21 mouse cellular contexts compared by ENCODE assay signal in the genomic region with DNA sequence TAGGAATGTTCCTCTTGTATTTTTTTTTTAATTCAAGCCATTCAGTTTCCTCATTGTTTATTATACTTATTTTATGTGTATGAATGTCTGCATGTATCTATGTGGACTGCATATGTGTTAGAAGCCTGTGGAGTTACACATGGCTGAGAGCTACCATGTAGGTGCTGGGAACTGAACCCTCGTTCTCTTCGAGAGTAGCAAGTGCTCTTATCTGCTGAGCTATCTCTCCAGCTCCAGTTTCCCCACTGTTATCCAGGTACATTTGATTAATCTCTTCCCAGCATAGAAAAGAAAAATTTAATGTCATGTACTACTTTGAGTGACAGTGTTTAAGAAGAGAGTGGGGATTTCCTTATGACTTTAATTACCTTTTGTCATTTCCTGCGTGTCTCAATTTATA. TPM values are rescaled to one million over a fixed set of nuclear protein-coding genes. Genes with fewer than 3 reads are reported as not detected.
DNase-seq lines count a peak whose midpoint lies in the region; ATAC-seq and TF ChIP-seq lines count a peak whose summit lies in the region.
"Had no signal": no experiment of that assay in that cellular context is flagged by ENCODE, and none has a peak within 500 bp of the region (broad histone marks: within the 10 kb centered on the region; RNA-seq: fewer than 3 reads in every experiment).

No protein-coding gene starts in this region.

- ATAC-seq in heart, postnatal 0 days (ENCODE audit: insufficient read depth, low read depth): no peak
- ATAC-seq in CD4-positive, CD25-positive, alpha-beta regulatory T cell, adult 4 months: peak; percentile 30
- ATAC-seq: forebrain, embryonic 13.5 days; forebrain, postnatal 0 days; intestine, postnatal 0 days had no signal

- H3K27me3 ChIP-seq in heart, postnatal 0 days (ENCODE audit: control insufficient read depth, insufficient read depth, low read length): no peaks in the 10 kb centered on the region
- H3K27me3 ChIP-seq: forebrain, embryonic 13.5 days had no signal

- no peak for TF ChIP-seq CTCF in heart, postnatal 0 days (IDR thresholded peaks at IDR 0.05; ENCODE audit: low read depth)

- H3K9me3 ChIP-seq in heart, postnatal 0 days (replicated peaks; ENCODE audit: control insufficient read depth, low read length): no peaks in the 10 kb centered on the region
- H3K9me3 ChIP-seq: embryonic facial prominence, embryonic 10.5 days; forebrain, embryonic 13.5 days; G1E; heart, embryonic 10.5 days; hindbrain, embryonic 10.5 days had no signal

- H3K4me2 ChIP-seq in heart, postnatal 0 days (ENCODE audit: low read depth, low read length): no peak overlapping the region
- H3K4me2 ChIP-seq: forebrain, embryonic 13.5 days; hindbrain, embryonic 14.5 days had no signal

- H3K4me3 ChIP-seq in heart, postnatal 0 days (ENCODE audit: low read depth, low read length): no peak overlapping the region
- H3K4me3 ChIP-seq: embryonic facial prominence, embryonic 10.5 days; forebrain, embryonic 13.5 days; hindbrain, embryonic 10.5 days had no signal

- H3K27ac ChIP-seq in heart, postnatal 0 days (ENCODE audit: low read depth): peak overlapping the region; percentile 87
- H3K27ac ChIP-seq: embryonic facial prominence, embryonic 10.5 days; forebrain, embryonic 13.5 days; hindbrain, embryonic 10.5 days; hindbrain, embryonic 14.5 days had no signal

- H3K9ac ChIP-seq in heart, postnatal 0 days (replicated peaks; ENCODE audit: low read depth, low read length): no peak overlapping the region
- H3K9ac ChIP-seq: forebrain, embryonic 13.5 days; forebrain, postnatal 0 days; hindbrain, embryonic 14.5 days had no signal

- peaks cover 25% of the 10 kb centered on the region for H3K36me3 ChIP-seq in heart, postnatal 0 days (replicated peaks; ENCODE audit: control insufficient read depth, insufficient read depth, low read length)

- DNase-seq in heart, postnatal 0 days (ENCODE audit: low spot score): no peak
- no peak for DNase-seq in heart, postnatal 4 days
- DNase-seq in induced T-regulatory cell, adult 2 months (ENCODE audit: low read depth): peak; percentile 43
- DNase-seq in retina, postnatal 1 day: no peak
- DNase-seq in adrenal gland, postnatal 10 days: no peak
- DNase-seq in right cerebral cortex, adult 18-20 months: no peak
- DNase-seq: adrenal gland, postnatal 25 days; cerebellum, adult 2 months; cerebellum, postnatal 10 days; forebrain, postnatal 0 days; gastrocnemius, adult 2 months; gastrocnemius, postnatal 25 days; kidney, adult 8-10 months had no signal

- H3K4me1 ChIP-seq in heart, postnatal 0 days (ENCODE audit: control insufficient read depth, insufficient read depth): peaks cover 17% of the 10 kb centered on the region; the same call in 1 of the 2 replicates
- H3K4me1 ChIP-seq: embryonic facial prominence, embryonic 10.5 days; forebrain, embryonic 13.5 days; hindbrain, embryonic 10.5 days had no signal

- 76% methylated on average over 3 of the region's 3 CpGs for WGBS in heart, postnatal 0 days

- no peak for TF ChIP-seq EP300 in heart, postnatal 0 days (IDR thresholded peaks at IDR 0.05; ENCODE audit: low read depth)

RNA-seq across cellular contexts. Expression of gene Eea1, which starts 31.5 kb away (rescaled TPM):
- total RNA-seq in heart, postnatal 0 days (2014; rRNA removed; ENCODE audit: low replicate concordance): 10.8 and 13.3 TPM in 2 replicates
- 21.1 and 21.3 TPM in 2 replicates for polyA plus RNA-seq in heart, postnatal 0 days (2015; fragmentation: Nextera tagmentation; extraction: Ambion mirVana)
- 10 to 100 TPM; 35.5 to 39.9 TPM for total RNA-seq in heart, postnatal 4 days (2021)
- polyA plus RNA-seq in CD4-positive, CD25-positive, alpha-beta regulatory T cell, adult 4 months (2017; shearing (Covaris generic)): 10 to 100 TPM; 18.7 to 24.7 TPM
- 10 to 100 TPM; 26.2 to 27.2 TPM for total RNA-seq in adrenal gland, postnatal 10 days (2021)
